Mouse (Mus musculus): ENCODE measurements around the gene Galntl6. TPM values are rescaled to one million over a fixed set of nuclear protein-coding genes. Genes with fewer than 3 reads are reported as not detected.

Gene Galntl6
- polyA plus RNA-seq, 1 experiment from 2014 or later: 0.03 TPM

GRCm38 (mm10) chr8:58886405-58886804 is 26.0 kb downstream of the Galntl6 start:
- H3K36me3 ChIP-seq: no peaks in the 10 kb centered on the region
- no peaks in the 10 kb centered on the region for H3K4me1 ChIP-seq (replicated peaks)
- DNase-seq (no peak), ATAC-seq (ENCODE audit: low read depth) (no peak)
- H3K4me2 ChIP-seq: no peak overlapping the region
- H3K9ac ChIP-seq: no peak overlapping the region
- WGBS (ENCODE audit: insufficient replicate concordance): 5% methylated on average over 1 of the region's 1 CpGs
- H3K27ac ChIP-seq: no peak overlapping the region
- no peak overlapping the region for H3K4me3 ChIP-seq (replicated peaks)
- no peaks in the 10 kb centered on the region for H3K27me3 ChIP-seq
- no peaks in the 10 kb centered on the region for H3K9me3 ChIP-seq (replicated peaks)

- H3K9ac ChIP-seq: no peak overlapping the region
- no peak for ATAC-seq (ENCODE audit: low read depth)
- H3K4me2 ChIP-seq: no peak overlapping the region
- no peaks in the 10 kb centered on the region for H3K4me1 ChIP-seq (replicated peaks)
- no peaks in the 10 kb centered on the region for H3K27me3 ChIP-seq
- H3K36me3 ChIP-seq: no peaks in the 10 kb centered on the region
- DNase-seq: no peak
- no peak overlapping the region for H3K4me3 ChIP-seq (replicated peaks)
- no peak overlapping the region for H3K27ac ChIP-seq
- H3K9me3 ChIP-seq (replicated peaks): no peaks in the 10 kb centered on the region
Measured at GRCm38 (mm10) chr8:58824347-58824746, 88.1 kb downstream of the Galntl6 start.

- Histone ChIP-seq H3K4me3 (replicated peaks) (no peak overlapping the region), H3K4me2 (no peak overlapping the region), H3K27me3 (no peaks in the 10 kb centered on the region), H3K36me3 (no peaks in the 10 kb centered on the region), H3K27ac (no peak overlapping the region), H3K9ac (no peak overlapping the region), H3K9me3 (replicated peaks) (no peaks in the 10 kb centered on the region), H3K4me1 (replicated peaks) (no peaks in the 10 kb centered on the region)
- ATAC-seq (ENCODE audit: low read depth) (no peak), DNase-seq (no peak)
Measured at GRCm38 (mm10) chr8:58805190-58805589, 107.2 kb downstream of the Galntl6 start.

GRCm38 (mm10) chr8:58801847-58802246 is 110.6 kb downstream of the Galntl6 start:
- Histone ChIP-seq H3K9ac (no peak overlapping the region), H3K27ac (no peak overlapping the region), H3K9me3 (replicated peaks) (no peaks in the 10 kb centered on the region), H3K36me3 (no peaks in the 10 kb centered on the region), H3K4me2 (no peak overlapping the region), H3K27me3 (no peaks in the 10 kb centered on the region), H3K4me3 (replicated peaks) (no peak overlapping the region), H3K4me1 (replicated peaks) (no peaks in the 10 kb centered on the region)
- no peak for ATAC-seq (ENCODE audit: low read depth)
- DNase-seq: no peak
- 29% methylated on average over 1 of the region's 1 CpGs for WGBS (ENCODE audit: insufficient replicate concordance)

- ATAC-seq (ENCODE audit: low read depth) (no peak), DNase-seq (no peak)
- no peaks in the 10 kb centered on the region for H3K36me3 ChIP-seq
- 76% methylated on average over 2 of the region's 2 CpGs for WGBS (ENCODE audit: insufficient replicate concordance)
- no peaks in the 10 kb centered on the region for H3K9me3 ChIP-seq (replicated peaks)
- no peaks in the 10 kb centered on the region for H3K4me1 ChIP-seq (replicated peaks)
- H3K27ac ChIP-seq: no peak overlapping the region
- H3K27me3 ChIP-seq: no peaks in the 10 kb centered on the region
- no peak overlapping the region for H3K4me3 ChIP-seq (replicated peaks)
- no peak overlapping the region for H3K4me2 ChIP-seq
- no peak overlapping the region for H3K9ac ChIP-seq
Measured at GRCm38 (mm10) chr8:58753769-58754168, 158.7 kb downstream of the Galntl6 start.

- Histone ChIP-seq H3K4me3 (replicated peaks) (no peak overlapping the region), H3K9me3 (replicated peaks) (no peaks in the 10 kb centered on the region), H3K36me3 (no peaks in the 10 kb centered on the region), H3K27ac (no peak overlapping the region), H3K9ac (no peak overlapping the region), H3K4me2 (no peak overlapping the region), H3K4me1 (replicated peaks) (no peaks in the 10 kb centered on the region), H3K27me3 (no peaks in the 10 kb centered on the region)
- ATAC-seq (ENCODE audit: low read depth) (no peak), DNase-seq (no peak)
- 83% methylated on average over 3 of the region's 3 CpGs for WGBS (ENCODE audit: insufficient replicate concordance)
Measured at GRCm38 (mm10) chr8:58737963-58738362, 174.5 kb downstream of the Galntl6 start.

GRCm38 (mm10) chr8:58691761-58692160 is 220.7 kb downstream of the Galntl6 start:
- Histone ChIP-seq H3K27me3 (no peaks in the 10 kb centered on the region), H3K4me2 (no peak overlapping the region), H3K9ac (no peak overlapping the region), H3K4me1 (replicated peaks) (no peaks in the 10 kb centered on the region), H3K4me3 (replicated peaks) (no peak overlapping the region), H3K27ac (no peak overlapping the region), H3K36me3 (no peaks in the 10 kb centered on the region), H3K9me3 (replicated peaks) (no peaks in the 10 kb centered on the region)
- DNase-seq (no peak), ATAC-seq (ENCODE audit: low read depth) (no peak)
- 61% methylated on average over 3 of the region's 3 CpGs for WGBS (ENCODE audit: insufficient replicate concordance)

- Histone ChIP-seq H3K27ac (no peak overlapping the region), H3K9me3 (replicated peaks) (no peaks in the 10 kb centered on the region), H3K4me1 (replicated peaks) (no peaks in the 10 kb centered on the region), H3K9ac (no peak overlapping the region), H3K4me3 (replicated peaks) (no peak overlapping the region), H3K27me3 (no peaks in the 10 kb centered on the region), H3K4me2 (no peak overlapping the region), H3K36me3 (no peaks in the 10 kb centered on the region)
- no peak for ATAC-seq (ENCODE audit: low read depth)
- no peak for DNase-seq
- 48% methylated on average over 6 of the region's 6 CpGs for WGBS (ENCODE audit: insufficient replicate concordance)
Measured at GRCm38 (mm10) chr8:58677847-58678450, 234.5 kb downstream of the Galntl6 start.

GRCm38 (mm10) chr8:58669075-58669474 is 243.4 kb downstream of the Galntl6 start:
- WGBS (ENCODE audit: insufficient replicate concordance): 47% methylated on average over 2 of the region's 2 CpGs
- ATAC-seq (ENCODE audit: low read depth) (no peak), DNase-seq (no peak)
- Histone ChIP-seq H3K27me3 (no peaks in the 10 kb centered on the region), H3K36me3 (no peaks in the 10 kb centered on the region), H3K9me3 (replicated peaks) (no peaks in the 10 kb centered on the region), H3K9ac (no peak overlapping the region), H3K4me3 (replicated peaks) (no peak overlapping the region), H3K27ac (no peak overlapping the region), H3K4me2 (no peak overlapping the region), H3K4me1 (replicated peaks) (no peaks in the 10 kb centered on the region)

- Histone ChIP-seq H3K36me3 (no peaks in the 10 kb centered on the region), H3K4me1 (replicated peaks) (no peaks in the 10 kb centered on the region), H3K9me3 (replicated peaks) (no peaks in the 10 kb centered on the region), H3K4me3 (replicated peaks) (no peak overlapping the region), H3K4me2 (no peak overlapping the region), H3K27ac (no peak overlapping the region), H3K9ac (no peak overlapping the region), H3K27me3 (no peaks in the 10 kb centered on the region)
- DNase-seq: no peak
- no peak for ATAC-seq (ENCODE audit: low read depth)
Measured at GRCm38 (mm10) chr8:58660019-58660418, 252.4 kb downstream of the Galntl6 start.

- H3K9me3 ChIP-seq (replicated peaks): no peaks in the 10 kb centered on the region
- ATAC-seq (ENCODE audit: low read depth) (no peak), DNase-seq (no peak)
- H3K4me3 ChIP-seq (replicated peaks): no peak overlapping the region
- H3K9ac ChIP-seq: no peak overlapping the region
- H3K4me1 ChIP-seq (replicated peaks): no peaks in the 10 kb centered on the region
- no peaks in the 10 kb centered on the region for H3K36me3 ChIP-seq
- WGBS (ENCODE audit: insufficient replicate concordance): 49% methylated on average over 4 of the region's 4 CpGs
- no peak overlapping the region for H3K27ac ChIP-seq
- no peak overlapping the region for H3K4me2 ChIP-seq
- no peaks in the 10 kb centered on the region for H3K27me3 ChIP-seq
Measured at GRCm38 (mm10) chr8:58655631-58656030, 256.8 kb downstream of the Galntl6 start.

- Histone ChIP-seq H3K4me3 (replicated peaks) (no peak overlapping the region), H3K27ac (no peak overlapping the region), H3K9me3 (replicated peaks) (no peaks in the 10 kb centered on the region), H3K9ac (no peak overlapping the region), H3K36me3 (no peaks in the 10 kb centered on the region), H3K4me2 (no peak overlapping the region), H3K27me3 (no peaks in the 10 kb centered on the region), H3K4me1 (replicated peaks) (no peaks in the 10 kb centered on the region)
- WGBS (ENCODE audit: insufficient replicate concordance): 61% methylated on average over 4 of the region's 4 CpGs
- ATAC-seq (ENCODE audit: low read depth) (no peak), DNase-seq (no peak)
Measured at GRCm38 (mm10) chr8:58606451-58606850, 306.0 kb downstream of the Galntl6 start.
